Comparison of ENCODE assay signal across 16 mouse cellular contexts in genomic region chr11:113327499-113328062, GRCm38 (mm10).
A peak's percentile ranks its signal among the peaks of the same experiment; 100 is the strongest.
DNase-seq lines count a peak whose midpoint lies in the region; ATAC-seq and TF ChIP-seq lines count a peak whose summit lies in the region.
"Had no signal": no experiment of that assay in that cellular context is flagged by ENCODE, and none has a peak within 500 bp of the region (broad histone marks: within the 10 kb centered on the region; RNA-seq: fewer than 3 reads in every experiment).

No protein-coding gene starts in this region.

- intact Hi-C loops in left cerebral cortex, adult 2 months (cut with DNase I): no loop called here

- H3K27me3 ChIP-seq in limb, embryonic 12.5 days: no peaks in the 10 kb centered on the region
- H3K27me3 ChIP-seq in limb, embryonic 10.5 days (ENCODE audit: low read depth, poor library complexity, severe bottlenecking): no peaks in the 10 kb centered on the region
- peaks cover 12% of the 10 kb centered on the region for H3K27me3 ChIP-seq in forebrain, embryonic 10.5 days (ENCODE audit: poor library complexity, severe bottlenecking)
- H3K27me3 ChIP-seq in hindbrain, embryonic 15.5 days: no peaks in the 10 kb centered on the region
- H3K27me3 ChIP-seq in midbrain, embryonic 16.5 days (ENCODE audit: control insufficient read depth, insufficient read depth, low read depth, low read length): no peaks in the 10 kb centered on the region
- H3K27me3 ChIP-seq: heart, embryonic 13.5 days; liver, embryonic 12.5 days; Patski had no signal

- H3K4me1 ChIP-seq in limb, embryonic 12.5 days (replicated peaks): peaks cover 7% of the 10 kb centered on the region
- peaks cover 22% of the 10 kb centered on the region for H3K4me1 ChIP-seq in limb, embryonic 10.5 days
- H3K4me1 ChIP-seq in forebrain, embryonic 10.5 days: peaks cover 57% of the 10 kb centered on the region
- H3K4me1 ChIP-seq in hindbrain, embryonic 15.5 days (replicated peaks): peaks cover 16% of the 10 kb centered on the region
- H3K4me1 ChIP-seq in midbrain, embryonic 16.5 days (ENCODE audit: control insufficient read depth, insufficient read depth, low read length): peaks cover 8% of the 10 kb centered on the region; the same call in 1 of the 2 replicates
- H3K4me1 ChIP-seq: liver, embryonic 12.5 days had no signal

- no peak overlapping the region for H3K9ac ChIP-seq in limb, embryonic 12.5 days (replicated peaks)
- no peak overlapping the region for H3K9ac ChIP-seq in hindbrain, embryonic 15.5 days
- H3K9ac ChIP-seq in midbrain, embryonic 16.5 days (ENCODE audit: low read depth, low read length): no peak overlapping the region
- H3K9ac ChIP-seq: heart, embryonic 13.5 days; liver, embryonic 12.5 days had no signal

- 71% methylated on average over 3 of the region's 3 CpGs for WGBS in limb, embryonic 12.5 days
- WGBS in limb, embryonic 10.5 days: 79% methylated on average over 3 of the region's 3 CpGs
- 61% methylated on average over 3 of the region's 3 CpGs for WGBS in forebrain, embryonic 10.5 days
- 43% methylated on average over 3 of the region's 3 CpGs for WGBS in hindbrain, embryonic 15.5 days
- WGBS in midbrain, embryonic 16.5 days: 30% methylated on average over 3 of the region's 3 CpGs

- no peak for ATAC-seq in limb, embryonic 12.5 days (ENCODE audit: insufficient number of reproducible peaks, insufficient read depth, low FRiP score, low TSS enrichment, low read depth)
- ATAC-seq in hindbrain, embryonic 15.5 days (ENCODE audit: low FRiP score, low read depth): peak; percentile 32; the same call in 1 of the 2 replicates
- 0 out of 2 replicates have a peak, but pooled peaks have one; percentile 37 for ATAC-seq in midbrain, embryonic 16.5 days
- ATAC-seq in erythroid progenitor cell, adult 5-6 weeks (replicated peaks; ENCODE audit: low FRiP score, poor library complexity, severe bottlenecking): no peak
- ATAC-seq: Patski had no signal

- TF ChIP-seq CTCF in left cerebral cortex, adult 2 months (IDR thresholded peaks at IDR 0.05): no peak

- no peak overlapping the region for H3K4me2 ChIP-seq in limb, embryonic 12.5 days
- H3K4me2 ChIP-seq in hindbrain, embryonic 15.5 days: no peak overlapping the region
- H3K4me2 ChIP-seq in midbrain, embryonic 16.5 days (ENCODE audit: low read length): no peak overlapping the region
- H3K4me2 ChIP-seq: liver, embryonic 12.5 days had no signal

- DNase-seq in limb, embryonic 10.5 days (ENCODE audit: low spot score): no peak
- no peak for DNase-seq in forebrain, embryonic 10.5 days (ENCODE audit: extremely low spot score, low spot score)
- no peak for DNase-seq in testis, postnatal 14 days (ENCODE audit: low spot score)
- DNase-seq in left cerebral cortex, adult 2 months (ENCODE audit: extremely low spot score in 1 of 2, low spot score in 2 of 2): no peak
- DNase-seq: B cell, adult 2 months; kidney, adult 2 months; kidney, postnatal 25 days; layer of hippocampus, adult 9-11 months; thymus, adult 2 months had no signal

- peak overlapping the region; percentile 50; the same call in 1 of the 2 replicates for H3K27ac ChIP-seq in limb, embryonic 12.5 days
- H3K27ac ChIP-seq in limb, embryonic 10.5 days: no peak overlapping the region
- peak overlapping the region; percentile 72 for H3K27ac ChIP-seq in forebrain, embryonic 10.5 days
- H3K27ac ChIP-seq in hindbrain, embryonic 15.5 days (replicated peaks): 0 out of 2 replicates have a peak overlapping the region, but pooled peaks have one; percentile 5
- no peak overlapping the region for H3K27ac ChIP-seq in midbrain, embryonic 16.5 days (ENCODE audit: low read length)
- no peak overlapping the region for H3K27ac ChIP-seq in left cerebral cortex, adult 2 months
- H3K27ac ChIP-seq: heart, embryonic 13.5 days; liver, embryonic 12.5 days had no signal

- no peaks in the 10 kb centered on the region for H3K9me3 ChIP-seq in limb, embryonic 12.5 days
- no peaks in the 10 kb centered on the region for H3K9me3 ChIP-seq in limb, embryonic 10.5 days (replicated peaks)
- no peaks in the 10 kb centered on the region for H3K9me3 ChIP-seq in forebrain, embryonic 10.5 days
- H3K9me3 ChIP-seq in hindbrain, embryonic 15.5 days: no peaks in the 10 kb centered on the region
- no peaks in the 10 kb centered on the region for H3K9me3 ChIP-seq in midbrain, embryonic 16.5 days (replicated peaks; ENCODE audit: control insufficient read depth, low read length, poor library complexity, severe bottlenecking)
- H3K9me3 ChIP-seq: heart, embryonic 13.5 days; liver, embryonic 12.5 days had no signal

- H3K4me3 ChIP-seq in limb, embryonic 12.5 days (replicated peaks): no peak overlapping the region
- H3K4me3 ChIP-seq in limb, embryonic 10.5 days: no peak overlapping the region
- no peak overlapping the region for H3K4me3 ChIP-seq in forebrain, embryonic 10.5 days
- no peak overlapping the region for H3K4me3 ChIP-seq in hindbrain, embryonic 15.5 days
- H3K4me3 ChIP-seq in midbrain, embryonic 16.5 days (ENCODE audit: low read depth, low read length): no peak overlapping the region
- H3K4me3 ChIP-seq in left cerebral cortex, adult 2 months: no peak overlapping the region
- H3K4me3 ChIP-seq: liver, embryonic 12.5 days had no signal

- no peaks in the 10 kb centered on the region for H3K36me3 ChIP-seq in limb, embryonic 12.5 days
- no peaks in the 10 kb centered on the region for H3K36me3 ChIP-seq in limb, embryonic 10.5 days
- H3K36me3 ChIP-seq in forebrain, embryonic 10.5 days (replicated peaks): no peaks in the 10 kb centered on the region
- H3K36me3 ChIP-seq in hindbrain, embryonic 15.5 days: no peaks in the 10 kb centered on the region
- no peaks in the 10 kb centered on the region for H3K36me3 ChIP-seq in midbrain, embryonic 16.5 days (ENCODE audit: control insufficient read depth, insufficient read depth, low read length)
- H3K36me3 ChIP-seq: heart, embryonic 13.5 days; liver, embryonic 12.5 days had no signal

Comparison
In these comparisons a context has a peak if more than half of its experiments do, and no peak if none do; other contexts are left out.
1. H3K27ac ChIP-seq: peak in limb, embryonic 12.5 days (single experiment), forebrain, embryonic 10.5 days (single experiment) and hindbrain, embryonic 15.5 days (single experiment); none in limb, embryonic 10.5 days (single experiment), midbrain, embryonic 16.5 days (single experiment) and left cerebral cortex, adult 2 months (single experiment).
2. ATAC-seq: peak in hindbrain, embryonic 15.5 days (single experiment) and midbrain, embryonic 16.5 days (single experiment); none in limb, embryonic 12.5 days (single experiment) and erythroid progenitor cell, adult 5-6 weeks (single experiment).